Mouse (Mus musculus): ENCODE results near the gene Ipo13. TPM values are rescaled to one million over a fixed set of nuclear protein-coding genes. Genes with fewer than 3 reads are reported as not detected.

Ipo13 gene
- polyA plus RNA-seq, 1 experiment from 2014 or later: 68.5 TPM

GRCm38 (mm10) chr4:117852152-117852868 lies 62.5 kb downstream of the Ipo13 start:
- Histone ChIP-seq H3K27me3 (replicated peaks) (no peaks in the 10 kb centered on the region), H3K27ac (no peak overlapping the region), H3K36me3 (no peaks in the 10 kb centered on the region), H3K4me1 (peaks cover 32% of the 10 kb centered on the region), H3K9me3 (no peaks in the 10 kb centered on the region), H3K4me3 (no peak overlapping the region), H3K9ac (no peak overlapping the region), H3K4me2 (replicated peaks) (no peak overlapping the region)
- no peak for ATAC-seq (ENCODE audit: low FRiP score, low read depth)
- WGBS: 84% methylated on average over 10 of the region's 10 CpGs

GRCm38 (mm10) chr4:117850871-117851270 lies 63.9 kb downstream of the Ipo13 start:
- Histone ChIP-seq H3K9ac (no peak overlapping the region), H3K4me1 (peaks cover 36% of the 10 kb centered on the region), H3K27me3 (replicated peaks) (no peaks in the 10 kb centered on the region), H3K4me2 (replicated peaks) (no peak overlapping the region), H3K9me3 (no peaks in the 10 kb centered on the region), H3K36me3 (no peaks in the 10 kb centered on the region), H3K27ac (no peak overlapping the region), H3K4me3 (no peak overlapping the region)
- WGBS: 86% methylated on average over 7 of the region's 7 CpGs
- no peak for ATAC-seq (ENCODE audit: low FRiP score, low read depth)

- WGBS: 81% methylated on average over 7 of the region's 7 CpGs
- no peak for ATAC-seq (ENCODE audit: low FRiP score, low read depth)
- H3K4me2 ChIP-seq (replicated peaks): peak overlapping the region; percentile 33; the same call in 1 of the 2 replicates
These were observed 64.6 kb downstream of the Ipo13 start for GRCm38 (mm10) chr4:117850176-117850575.

GRCm38 (mm10) chr4:117849506-117849905 lies 65.3 kb downstream of the Ipo13 start:
- Histone ChIP-seq H3K4me1 (peaks cover 32% of the 10 kb centered on the region), H3K9ac (peak overlapping the region; percentile 26; the same call in 1 of the 2 replicates), H3K4me3 (no peak overlapping the region), H3K27me3 (replicated peaks) (no peaks in the 10 kb centered on the region), H3K4me2 (replicated peaks) (peak overlapping the region; percentile 33), H3K36me3 (no peaks in the 10 kb centered on the region), H3K9me3 (no peaks in the 10 kb centered on the region), H3K27ac (no peak overlapping the region)
- ATAC-seq (ENCODE audit: low FRiP score, low read depth): peak; percentile 51; the same call in 1 of the 2 replicates
- 15% methylated on average over 5 of the region's 5 CpGs for WGBS

More at GRCm38 (mm10) chr4:117850176-117850575, 64.6 kb downstream of the Ipo13 start:
- Histone ChIP-seq H3K4me3 (no peak overlapping the region), H3K9me3 (no peaks in the 10 kb centered on the region), H3K27ac (no peak overlapping the region), H3K4me1 (peaks cover 33% of the 10 kb centered on the region), H3K9ac (no peak overlapping the region), H3K36me3 (no peaks in the 10 kb centered on the region), H3K27me3 (replicated peaks) (no peaks in the 10 kb centered on the region)

- H3K4me2 ChIP-seq (replicated peaks): peak overlapping the region; percentile 33
- peaks cover 32% of the 10 kb centered on the region for H3K4me1 ChIP-seq
- no peaks in the 10 kb centered on the region for H3K36me3 ChIP-seq
- H3K27me3 ChIP-seq (replicated peaks): no peaks in the 10 kb centered on the region
- H3K27ac ChIP-seq: no peak overlapping the region
- H3K9ac ChIP-seq: 0 out of 2 replicates have a peak overlapping the region, but pooled peaks have one; percentile 26
- ATAC-seq (ENCODE audit: low FRiP score, low read depth): peak; percentile 17; the same call in 1 of the 2 replicates
- no peak overlapping the region for H3K4me3 ChIP-seq
- WGBS: 47% methylated on average over 17 of the region's 17 CpGs
- H3K9me3 ChIP-seq: no peaks in the 10 kb centered on the region
These were observed 65.7 kb downstream of the Ipo13 start for GRCm38 (mm10) chr4:117849063-117849462.

GRCm38 (mm10) chr4:117847011-117847410 lies 67.8 kb downstream of the Ipo13 start:
- Histone ChIP-seq H3K27me3 (replicated peaks) (no peaks in the 10 kb centered on the region), H3K9ac (no peak overlapping the region), H3K27ac (no peak overlapping the region), H3K4me2 (replicated peaks) (no peak overlapping the region), H3K36me3 (no peaks in the 10 kb centered on the region), H3K4me1 (peaks cover 32% of the 10 kb centered on the region), H3K4me3 (no peak overlapping the region), H3K9me3 (no peaks in the 10 kb centered on the region)
- 26% methylated on average over 2 of the region's 2 CpGs for WGBS
- no peak for ATAC-seq (ENCODE audit: low FRiP score, low read depth)

- peaks cover 32% of the 10 kb centered on the region for H3K4me1 ChIP-seq
- H3K36me3 ChIP-seq: no peaks in the 10 kb centered on the region
- 97% methylated on average over 4 of the region's 4 CpGs for WGBS
- no peak overlapping the region for H3K4me3 ChIP-seq
- H3K27ac ChIP-seq: no peak overlapping the region
- no peak overlapping the region for H3K4me2 ChIP-seq (replicated peaks)
- no peaks in the 10 kb centered on the region for H3K27me3 ChIP-seq (replicated peaks)
- no peaks in the 10 kb centered on the region for H3K9me3 ChIP-seq
- no peak for ATAC-seq (ENCODE audit: low FRiP score, low read depth)
- H3K9ac ChIP-seq: no peak overlapping the region
These were observed 68.5 kb downstream of the Ipo13 start for GRCm38 (mm10) chr4:117846261-117846660.

- no peak for ATAC-seq (ENCODE audit: low FRiP score, low read depth)
- no peaks in the 10 kb centered on the region for H3K9me3 ChIP-seq
- WGBS: 67% methylated on average over 11 of the region's 11 CpGs
- no peak overlapping the region for H3K27ac ChIP-seq
- no peak overlapping the region for H3K4me3 ChIP-seq
- no peaks in the 10 kb centered on the region for H3K36me3 ChIP-seq
- no peak overlapping the region for H3K9ac ChIP-seq
- H3K4me1 ChIP-seq: peaks cover 27% of the 10 kb centered on the region
- H3K4me2 ChIP-seq (replicated peaks): no peak overlapping the region
- H3K27me3 ChIP-seq (replicated peaks): no peaks in the 10 kb centered on the region
These were observed 69.5 kb downstream of the Ipo13 start for GRCm38 (mm10) chr4:117845316-117845715.

Other genes with a start within 250 kb of the Ipo13 start
- 66.3 and 77.5 TPM in 2 replicates for gene Dmap1, start 232.7 kb downstream of the Ipo13 start, polyA plus RNA-seq (2016; fragmentation: Nextera tagmentation; extraction: Ambion mirVana)
- gene Gm12845, start 190.6 kb downstream of the Ipo13 start, polyA plus RNA-seq (2016; fragmentation: Nextera tagmentation; extraction: Ambion mirVana): not detected in 2 replicates
- not detected in 2 replicates for gene Klf17, start 149.4 kb downstream of the Ipo13 start, polyA plus RNA-seq (2016; fragmentation: Nextera tagmentation; extraction: Ambion mirVana)
- gene Slc6a9, start 80.5 kb downstream of the Ipo13 start, polyA plus RNA-seq (2016; fragmentation: Nextera tagmentation; extraction: Ambion mirVana): 16.6 and 17.3 TPM in 2 replicates
- 1.4 and 2.7 TPM in 2 replicates for gene Ccdc24, start 42.4 kb downstream of the Ipo13 start, polyA plus RNA-seq (2016; fragmentation: Nextera tagmentation; extraction: Ambion mirVana)
- gene B4galt2, start 31.5 kb downstream of the Ipo13 start, polyA plus RNA-seq (2016; fragmentation: Nextera tagmentation; extraction: Ambion mirVana): 44.5 and 46.9 TPM in 2 replicates
- 308 and 323 TPM in 2 replicates for gene Atp6v0b, start 27.7 kb downstream of the Ipo13 start, polyA plus RNA-seq (2016; fragmentation: Nextera tagmentation; extraction: Ambion mirVana)
- gene Dph2, start 23.0 kb downstream of the Ipo13 start, polyA plus RNA-seq (2016; fragmentation: Nextera tagmentation; extraction: Ambion mirVana): 23.0 and 27.5 TPM in 2 replicates
- 1.3 and 3.1 TPM in 2 replicates for gene Artn, start 14.8 kb upstream of the Ipo13 start, polyA plus RNA-seq (2016; fragmentation: Nextera tagmentation; extraction: Ambion mirVana)
- 9.4 and 12.3 TPM in 2 replicates for gene St3gal3, start 219.9 kb upstream of the Ipo13 start, polyA plus RNA-seq (2016; fragmentation: Nextera tagmentation; extraction: Ambion mirVana)